ENCODE assay signal across 8 mouse cellular contexts in genomic region chr4:129286001-129286682, GRCm38 (mm10). TPM values are rescaled to one million over a fixed set of nuclear protein-coding genes. Genes with fewer than 3 reads are reported as not detected.
DNase-seq lines count a peak whose midpoint lies in the region; ATAC-seq and TF ChIP-seq lines count a peak whose summit lies in the region.

No protein-coding gene starts in this region.

- peaks cover 3% of the 10 kb centered on the region for H3K9me3 ChIP-seq in G1E (replicated peaks)
- 0 out of 2 replicates have a peak, but pooled peaks cover 2% of the 10 kb centered on the region for H3K9me3 ChIP-seq in heart, embryonic 12.5 days (replicated peaks)
- no peaks in the 10 kb centered on the region for H3K9me3 ChIP-seq in limb, embryonic 15.5 days

- no peak for TF ChIP-seq CTCF in G1E (IDR thresholded peaks at IDR 0.05; ENCODE audit: low read depth, low read length)

- no peak overlapping the region for H3K27ac ChIP-seq in heart, embryonic 12.5 days (ENCODE audit: poor library complexity, severe bottlenecking)
- H3K27ac ChIP-seq in limb, embryonic 15.5 days: peak overlapping the region; percentile 80

- H3K4me3 ChIP-seq in G1E (ENCODE audit: low read depth, low read length): peak overlapping the region; percentile 73; the same call in 1 of the 2 replicates
- peak overlapping the region; percentile 54 for H3K4me3 ChIP-seq in heart, embryonic 12.5 days
- H3K4me3 ChIP-seq in limb, embryonic 15.5 days: no peak overlapping the region

- H3K27me3 ChIP-seq in G1E (ENCODE audit: insufficient read depth, low read length): peaks cover 35% of the 10 kb centered on the region
- H3K27me3 ChIP-seq in heart, embryonic 12.5 days (replicated peaks): peaks cover 25% of the 10 kb centered on the region
- H3K27me3 ChIP-seq in limb, embryonic 15.5 days: peaks cover 14% of the 10 kb centered on the region

- H3K9ac ChIP-seq in heart, embryonic 12.5 days: peak overlapping the region; percentile 60; the same call in 1 of the 2 replicates
- H3K9ac ChIP-seq in limb, embryonic 15.5 days: 0 out of 2 replicates have a peak overlapping the region, but pooled peaks have one; percentile 51

- peaks cover 38% of the 10 kb centered on the region for H3K4me1 ChIP-seq in G1E (ENCODE audit: insufficient read depth, low read depth, low read length)
- peaks cover 16% of the 10 kb centered on the region for H3K4me1 ChIP-seq in heart, embryonic 12.5 days (replicated peaks)
- peaks cover 19% of the 10 kb centered on the region for H3K4me1 ChIP-seq in limb, embryonic 15.5 days

- H3K36me3 ChIP-seq in G1E (replicated peaks): no peaks in the 10 kb centered on the region
- no peaks in the 10 kb centered on the region for H3K36me3 ChIP-seq in heart, embryonic 12.5 days
- H3K36me3 ChIP-seq in limb, embryonic 15.5 days: no peaks in the 10 kb centered on the region

- peak; percentile 73 for DNase-seq in 3134 (ENCODE audit: extremely low read depth, insufficient read length, low spot score)
- no peak for DNase-seq in G1E (ENCODE audit: low spot score)
- DNase-seq in retina, postnatal 1 day: no peak
- no peak for DNase-seq in right cerebral cortex, adult 2 months (ENCODE audit: low spot score in 2 of 2)
- DNase-seq in layer of hippocampus, adult 18-20 months (ENCODE audit: low spot score in 2 of 2): no peak

- ATAC-seq in G1E (ENCODE audit: extremely low read depth, insufficient number of reproducible peaks, low FRiP score, poor library complexity, severe bottlenecking): no peak
- no peak for ATAC-seq in heart, embryonic 12.5 days (ENCODE audit: insufficient number of reproducible peaks, low FRiP score)
- peak; percentile 46 for ATAC-seq in limb, embryonic 15.5 days (ENCODE audit: insufficient number of reproducible peaks, low FRiP score, low TSS enrichment, low read depth)
- ATAC-seq in erythroblast, adult 5-6 weeks (replicated peaks; ENCODE audit: low FRiP score, poor library complexity, severe bottlenecking): no peak

- WGBS in heart, embryonic 12.5 days: 59% methylated on average over 5 of the region's 5 CpGs
- WGBS in limb, embryonic 15.5 days: 57% methylated on average over 5 of the region's 5 CpGs

- H3K4me2 ChIP-seq in heart, embryonic 12.5 days: peak overlapping the region; percentile 100
- H3K4me2 ChIP-seq in limb, embryonic 15.5 days: peak overlapping the region; percentile 96

RNA-seq across cellular contexts. Expression of gene Sync, which starts 1.3 kb away (rescaled TPM):
- 17.2 and 18.7 TPM in 2 replicates for total RNA-seq in G1E (2014; fragmentation: Nextera tagmentation)
- total RNA-seq in G1E (2017): 2.1 TPM in 2 replicates
- 6.1 and 6.9 TPM in 2 replicates for polyA plus RNA-seq in G1E (2012)
- polyA plus RNA-seq in heart, embryonic 12.5 days (2016; fragmentation: Nextera tagmentation; extraction: Ambion mirVana): 1.1 and 1.3 TPM in 2 replicates
- polyA plus RNA-seq in limb, embryonic 15.5 days (2015; fragmentation: Nextera tagmentation; extraction: Ambion mirVana): 5.0 and 9.6 TPM in 2 replicates
- total RNA-seq in erythroblast, adult 5-6 weeks (2015; ENCODE audit: low replicate concordance): not detected in 2 replicates
- 0.56 TPM in 1 of 2 replicates, not detected in the other for total RNA-seq in erythroblast, adult 5-6 weeks (2017; ENCODE audit: low replicate concordance)
- total RNA-seq in layer of hippocampus, adult 18-20 months (2021): under 1 TPM; 0.99 TPM

RNA-seq across cellular contexts. Expression of gene C77080, which starts 24.9 kb away (rescaled TPM):
- total RNA-seq in G1E (2014; fragmentation: Nextera tagmentation): 67.9 and 76.6 TPM in 2 replicates
- total RNA-seq in G1E (2017): 22.0 and 23.6 TPM in 2 replicates
- 182 and 196 TPM in 2 replicates for polyA plus RNA-seq in G1E (2012)
- 1.2 and 1.6 TPM in 2 replicates for polyA plus RNA-seq in heart, embryonic 12.5 days (2016; fragmentation: Nextera tagmentation; extraction: Ambion mirVana)
- 9.6 and 11.6 TPM in 2 replicates for polyA plus RNA-seq in limb, embryonic 15.5 days (2015; fragmentation: Nextera tagmentation; extraction: Ambion mirVana)
- not detected in 2 replicates for total RNA-seq in erythroblast, adult 5-6 weeks (2015; ENCODE audit: low replicate concordance)
- not detected in 2 replicates for total RNA-seq in erythroblast, adult 5-6 weeks (2017; ENCODE audit: low replicate concordance)
- 1 to 10 TPM; 6.4 to 7.5 TPM for total RNA-seq in layer of hippocampus, adult 18-20 months (2021)

RNA-seq across cellular contexts. Expression of gene Rbbp4, which starts 49.0 kb away (rescaled TPM):
- 223 and 238 TPM in 2 replicates for total RNA-seq in G1E (2014; fragmentation: Nextera tagmentation)
- total RNA-seq in G1E (2017): 120 and 127 TPM in 2 replicates
- polyA plus RNA-seq in G1E (2012): 64.7 and 74.1 TPM in 2 replicates
- 342 TPM in 2 replicates for polyA plus RNA-seq in heart, embryonic 12.5 days (2016; fragmentation: Nextera tagmentation; extraction: Ambion mirVana)
- 326 and 338 TPM in 2 replicates for polyA plus RNA-seq in limb, embryonic 15.5 days (2015; fragmentation: Nextera tagmentation; extraction: Ambion mirVana)
- 60.2 and 64.6 TPM in 2 replicates for total RNA-seq in erythroblast, adult 5-6 weeks (2015; ENCODE audit: low replicate concordance)
- total RNA-seq in erythroblast, adult 5-6 weeks (2017; ENCODE audit: low replicate concordance): 61.6 and 122 TPM in 2 replicates
- total RNA-seq in layer of hippocampus, adult 18-20 months (2021): 100 to 1,000 TPM; 124 to 134 TPM

RNA-seq across cellular contexts. Expression of gene Zbtb8os, which starts 49.4 kb away (rescaled TPM):
- total RNA-seq in G1E (2014; fragmentation: Nextera tagmentation): 12.0 and 15.3 TPM in 2 replicates
- total RNA-seq in G1E (2017): 57.2 and 77.1 TPM in 2 replicates
- 2.3 and 2.8 TPM in 2 replicates for polyA plus RNA-seq in G1E (2012)
- 46.7 and 51.1 TPM in 2 replicates for polyA plus RNA-seq in heart, embryonic 12.5 days (2016; fragmentation: Nextera tagmentation; extraction: Ambion mirVana)
- 39.1 and 47.0 TPM in 2 replicates for polyA plus RNA-seq in limb, embryonic 15.5 days (2015; fragmentation: Nextera tagmentation; extraction: Ambion mirVana)
- total RNA-seq in erythroblast, adult 5-6 weeks (2015; ENCODE audit: low replicate concordance): 6.9 and 14.8 TPM in 2 replicates
- 4.9 and 19.1 TPM in 2 replicates for total RNA-seq in erythroblast, adult 5-6 weeks (2017; ENCODE audit: low replicate concordance)
- 10 to 100 TPM; 27.4 to 31.6 TPM for total RNA-seq in layer of hippocampus, adult 18-20 months (2021)

Comparison
In these comparisons a context has a peak if more than half of its experiments do, and no peak if none do; other contexts are left out.
1. RNA of gene C77080, which starts 24.9 kb away (total RNA-seq): 22.0 to 76.6 TPM in G1E and 6.4 to 7.5 TPM in layer of hippocampus, adult 18-20 months; not detected in erythroblast, adult 5-6 weeks; every median in the first group is over 4 times any median in the second.